Mouse (Mus musculus) midbrain, embryonic 16.5 days (tissue): Measurements from ENCODE around the gene Usp11. TPM values are rescaled to one million over a fixed set of nuclear protein-coding genes. Genes with fewer than 3 reads are reported as not detected.
"Not testable (repeated sequence)": the region's sequence is repeated elsewhere in the genome, so short reads cannot be mapped to it uniquely, and the experiment has no call there.

Source experiments
- ATAC-seq: fragments of 200-750 bp; cut with Nextera tagmentation; 2 replicates; pipeline ENCODE4 v1.8.0; 2017; ENCODE audit warnings: moderate TSS enrichment
- H3K27ac ChIP-seq: fragments of 300-500 bp; sonication (generic); 2 replicates; pipeline ENCODE4 v1.5.1; 2014; ENCODE audit warnings: mild to moderate bottlenecking, low read length, mixed read lengths
- H3K27me3 ChIP-seq: fragments of 300-500 bp; sonication (generic); 2 replicates; pipeline ENCODE4 v1.6.1; 2014; ENCODE audit warnings: low read depth, low read length, mixed read lengths; ENCODE audit not compliant: control insufficient read depth, insufficient read depth
- H3K36me3 ChIP-seq: fragments of 300-500 bp; sonication (generic); 2 replicates; pipeline ENCODE4 v1.6.1; 2014; ENCODE audit warnings: mild to moderate bottlenecking, low read length, moderate library complexity, mixed read lengths; ENCODE audit not compliant: control insufficient read depth, insufficient read depth
- H3K4me1 ChIP-seq: fragments of 300-500 bp; sonication (generic); 2 replicates; pipeline ENCODE4 v1.6.1; 2014; ENCODE audit warnings: mild to moderate bottlenecking, low read length, mixed read lengths; ENCODE audit not compliant: control insufficient read depth, insufficient read depth
- H3K4me2 ChIP-seq: fragments of 300-500 bp; sonication (generic); 2 replicates; pipeline ENCODE4 v1.6.1; 2014; ENCODE audit warnings: mild to moderate bottlenecking, low read length, mixed read lengths
- H3K4me3 ChIP-seq: fragments of 300-500 bp; sonication (generic); 2 replicates; pipeline ENCODE4 v1.5.1; 2014; ENCODE audit warnings: low read depth, mild to moderate bottlenecking, low read length, moderate library complexity, mixed read lengths
- H3K9ac ChIP-seq: fragments of 300-500 bp; sonication (generic); 2 replicates; pipeline ENCODE4 v1.6.1; 2014; ENCODE audit warnings: low read depth, low read length, mixed read lengths
- H3K9me3 ChIP-seq: fragments of 300-500 bp; sonication (generic); replicated peaks from 2 replicates; pipeline ENCODE4 v1.6.1; 2014; ENCODE audit warnings: mild to moderate bottlenecking, low read length, mixed read lengths; ENCODE audit not compliant: control insufficient read depth, poor library complexity, severe bottlenecking
- WGBS: fragments of 180-500 bp; shearing (Covaris S2); extraction: QIAGEN DNeasy Blood & Tissue Kit; methylation state at CpG from one replicate; pipeline ENCODE4 v1.1.7; 2014; 5-methylcytosine and 5-hydroxymethylcytosine counted together
- polyA plus RNA-seq: library from polyadenylated mRNA; unstranded; fragments of >200 nt; fragmentation: Nextera tagmentation; extraction: Ambion mirVana; gene quantifications from 2 replicates; pipeline ENCODE4 v1.2.1, GENCODE M21; 2015

Usp11 gene
- polyA plus RNA-seq, 1 experiment from 2014 or later = 109 TPM

- H3K4me3 ChIP-seq = peak overlapping the region; percentile 63
- no peaks in the 10 kb centered on the region for H3K36me3 ChIP-seq
- H3K4me2 ChIP-seq = peak overlapping the region; percentile 69
- peak overlapping the region; percentile 93 for H3K27ac ChIP-seq
- peaks cover 13% of the 10 kb centered on the region for H3K4me1 ChIP-seq
- WGBS = 26% methylated on average over 31 of the region's 33 CpGs
- no peaks in the 10 kb centered on the region for H3K9me3 ChIP-seq
- no peaks in the 10 kb centered on the region for H3K27me3 ChIP-seq
- ATAC-seq = peak; percentile 93
- H3K9ac ChIP-seq = peak overlapping the region; percentile 85
These were observed 15.6 kb upstream of the Usp11 start for GRCm38 (mm10) chrX:20688068-20688547.

- Histone ChIP-seq H3K4me3 (peak overlapping the region; percentile 63), H3K4me2 (peak overlapping the region; percentile 69), H3K36me3 (0 out of 2 replicates have a peak, but pooled peaks cover 1% of the 10 kb centered on the region), H3K4me1 (peaks cover 13% of the 10 kb centered on the region), H3K27ac (peak overlapping the region; percentile 93), H3K9me3 (no peaks in the 10 kb centered on the region), H3K9ac (peak overlapping the region; percentile 85), H3K27me3 (no peaks in the 10 kb centered on the region)
- WGBS = 9% methylated on average over 5 of the region's 35 CpGs
- peak; percentile 54 for ATAC-seq
These were observed 15.1 kb upstream of the Usp11 start for GRCm38 (mm10) chrX:20688615-20689014.

- 88% methylated on average over 3 of the region's 3 CpGs for WGBS
- Histone ChIP-seq H3K9me3 (no peaks in the 10 kb centered on the region), H3K4me2 (no peak overlapping the region), H3K36me3 (peaks cover 9% of the 10 kb centered on the region; the same call in 1 of the 2 replicates), H3K27ac (no peak overlapping the region), H3K4me1 (peaks cover 13% of the 10 kb centered on the region), H3K9ac (no peak overlapping the region), H3K4me3 (no peak overlapping the region), H3K27me3 (no peaks in the 10 kb centered on the region)
- no peak for ATAC-seq
These were observed 12.1 kb upstream of the Usp11 start for GRCm38 (mm10) chrX:20691566-20691965.

- no peak overlapping the region for H3K4me3 ChIP-seq
- H3K9me3 ChIP-seq = no peaks in the 10 kb centered on the region
- peaks cover 11% of the 10 kb centered on the region; the same call in 1 of the 2 replicates for H3K36me3 ChIP-seq
- no peak for ATAC-seq
- no peaks in the 10 kb centered on the region for H3K27me3 ChIP-seq
- no peak overlapping the region for H3K9ac ChIP-seq
- no peak overlapping the region for H3K4me2 ChIP-seq
- peaks cover 10% of the 10 kb centered on the region for H3K4me1 ChIP-seq
- no peak overlapping the region for H3K27ac ChIP-seq
- 78% methylated on average over 1 of the region's 1 CpGs for WGBS
These were observed 11.1 kb upstream of the Usp11 start for GRCm38 (mm10) chrX:20692616-20693015.

GRCm38 (mm10) chrX:20695842-20696241, 7.9 kb upstream of the Usp11 start:
- no peak overlapping the region for H3K9ac ChIP-seq
- peaks cover 13% of the 10 kb centered on the region; the same call in 1 of the 2 replicates for H3K36me3 ChIP-seq
- no peak overlapping the region for H3K27ac ChIP-seq
- no peaks in the 10 kb centered on the region for H3K9me3 ChIP-seq
- H3K4me3 ChIP-seq = no peak overlapping the region
- ATAC-seq = no peak
- WGBS = 93% methylated on average over 4 of the region's 4 CpGs
- no peak overlapping the region for H3K4me2 ChIP-seq
- H3K27me3 ChIP-seq = no peaks in the 10 kb centered on the region
- H3K4me1 ChIP-seq = no peaks in the 10 kb centered on the region

- peak; percentile 93 for ATAC-seq
- Histone ChIP-seq H3K4me2 (peak overlapping the region; percentile 45), H3K9me3 (no peaks in the 10 kb centered on the region), H3K27me3 (no peaks in the 10 kb centered on the region), H3K9ac (peak overlapping the region; percentile 70), H3K4me1 (no peaks in the 10 kb centered on the region), H3K4me3 (peak overlapping the region; percentile 65), H3K27ac (peak overlapping the region; percentile 87), H3K36me3 (no peaks in the 10 kb centered on the region)
- WGBS = 15% methylated on average over 30 of the region's 32 CpGs
These were observed 783 bp downstream of the Usp11 start for GRCm38 (mm10) chrX:20704295-20705082.

- no peak for ATAC-seq
- Histone ChIP-seq H3K4me3 (peak overlapping the region; percentile 65), H3K27ac (no peak overlapping the region), H3K9ac (no peak overlapping the region), H3K9me3 (no peaks in the 10 kb centered on the region), H3K27me3 (no peaks in the 10 kb centered on the region), H3K4me2 (peak overlapping the region; percentile 45), H3K36me3 (no peaks in the 10 kb centered on the region), H3K4me1 (no peaks in the 10 kb centered on the region)
- WGBS = 29% methylated on average over 3 of the region's 3 CpGs
These were observed 1.3 kb downstream of the Usp11 start for GRCm38 (mm10) chrX:20705083-20705402.

GRCm38 (mm10) chrX:20728681-20729080, 25.0 kb downstream of the Usp11 start:
- WGBS = 71% methylated on average over 5 of the region's 5 CpGs
- no peak for ATAC-seq
- H3K36me3 ChIP-seq = no peaks in the 10 kb centered on the region
- no peak overlapping the region for H3K9ac ChIP-seq
- H3K4me2 ChIP-seq = no peak overlapping the region
- no peak overlapping the region for H3K4me3 ChIP-seq
- H3K27me3 ChIP-seq = no peaks in the 10 kb centered on the region
- H3K9me3 ChIP-seq = no peaks in the 10 kb centered on the region
- no peaks in the 10 kb centered on the region for H3K4me1 ChIP-seq
- H3K27ac ChIP-seq = no peak overlapping the region

GRCm38 (mm10) chrX:20730048-20730447, 26.3 kb downstream of the Usp11 start:
- H3K36me3 ChIP-seq, H3K4me2 ChIP-seq, H3K27ac ChIP-seq, H3K4me1 ChIP-seq, H3K27me3 ChIP-seq, H3K4me3 ChIP-seq, H3K9me3 ChIP-seq, H3K9ac ChIP-seq, ATAC-seq: not testable (repeated sequence)
- WGBS = 54% methylated on average over 10 of the region's 10 CpGs
